Mouse (Mus musculus) monocyte, adult 2 months (primary cell): ENCODE measurements around the gene Nos3.

Experiments
- DNase-seq, 2 experiments: peaks; one replicate each; pipeline ENCODE4 v3.0.0; 2022; ENCODE audit warnings: low spot score in 2 of 2, low read depth in 1 of 2

Nos3 gene

GRCm38 (mm10) chr5:24364508-24364907 lies at the start of gene Nos3:
Nos3 (plus strand) TSS chr5:24364810.
- DNase-seq: no peak

- DNase-seq: no peak
Observed at GRCm38 (mm10) chr5:24319776-24320466, 44.7 kb upstream of the Nos3 start.

- no peak for DNase-seq
Observed at GRCm38 (mm10) chr5:24320467-24320813, 44.2 kb upstream of the Nos3 start.

DNA sequence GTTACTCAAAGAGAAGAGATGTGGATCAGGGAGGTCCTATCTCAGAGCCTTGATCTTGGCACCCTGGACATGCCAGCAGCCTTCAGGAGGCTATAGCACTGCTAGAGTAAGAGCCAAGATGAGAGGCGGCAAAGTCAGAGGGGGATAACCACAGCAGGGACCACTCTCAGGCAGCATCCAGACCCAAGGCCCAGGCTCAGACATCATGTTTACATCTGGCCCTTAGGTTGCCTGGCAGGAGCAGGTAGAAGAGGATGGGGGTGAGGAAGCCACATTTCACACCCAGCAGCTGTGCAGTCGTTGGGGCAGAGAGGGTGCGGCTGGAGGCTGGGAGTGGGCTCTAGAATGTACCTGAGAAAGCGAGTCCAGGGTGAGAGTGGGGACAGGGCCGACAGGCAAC lies 43.7 kb upstream of the Nos3 start:
- no peak for DNase-seq

DNA sequence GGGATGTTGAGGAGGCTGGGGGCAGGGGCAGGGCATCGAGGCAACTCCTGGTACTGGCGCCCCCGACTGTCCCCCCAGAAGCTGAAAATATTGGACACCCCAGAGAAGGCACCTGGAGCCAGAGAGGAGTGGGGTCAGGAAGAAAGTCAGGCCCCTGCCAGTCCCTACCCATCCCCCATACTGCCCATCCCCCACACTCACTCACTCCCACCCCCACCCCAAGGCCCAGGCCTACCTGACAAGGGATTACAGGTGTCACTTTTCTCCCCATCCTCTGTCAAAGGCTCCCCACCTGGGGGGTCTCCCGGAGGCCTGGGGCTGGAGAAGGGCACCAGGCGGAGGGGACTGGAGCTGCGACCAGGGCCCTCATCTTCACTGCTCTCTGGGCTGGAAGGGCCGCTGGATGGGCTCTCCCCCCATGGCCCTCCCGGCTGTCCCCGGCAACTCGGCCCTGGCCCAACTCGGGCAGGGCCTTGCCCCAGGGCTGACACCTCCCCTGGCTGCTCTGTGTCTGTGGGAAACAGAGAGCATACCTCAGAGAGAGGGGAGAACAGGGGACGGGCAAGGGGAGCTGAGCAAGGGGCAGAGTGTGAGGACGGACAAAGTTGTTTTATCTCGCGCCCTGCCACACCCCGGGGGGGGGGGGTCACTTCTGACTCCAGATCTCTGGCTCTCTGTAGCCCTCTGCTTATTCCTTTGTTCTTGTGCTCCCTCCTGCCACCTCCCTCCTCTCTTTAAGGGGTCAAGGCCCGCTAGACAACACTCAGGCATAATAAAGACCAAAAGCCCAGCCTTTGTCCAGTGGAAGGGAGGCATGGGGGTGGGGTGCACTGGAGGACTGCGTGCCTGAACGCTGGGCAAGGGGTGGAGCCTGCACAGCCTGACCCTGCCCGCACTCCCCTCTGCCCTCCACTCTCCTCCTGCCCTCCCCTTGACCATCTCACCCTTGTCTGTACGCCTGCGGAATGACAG lies 42.6 kb upstream of the Nos3 start:
- no peak for DNase-seq

GRCm38 (mm10) chr5:24325251-24325650 lies 39.4 kb upstream of the Nos3 start:
- no peak for DNase-seq

DNA sequence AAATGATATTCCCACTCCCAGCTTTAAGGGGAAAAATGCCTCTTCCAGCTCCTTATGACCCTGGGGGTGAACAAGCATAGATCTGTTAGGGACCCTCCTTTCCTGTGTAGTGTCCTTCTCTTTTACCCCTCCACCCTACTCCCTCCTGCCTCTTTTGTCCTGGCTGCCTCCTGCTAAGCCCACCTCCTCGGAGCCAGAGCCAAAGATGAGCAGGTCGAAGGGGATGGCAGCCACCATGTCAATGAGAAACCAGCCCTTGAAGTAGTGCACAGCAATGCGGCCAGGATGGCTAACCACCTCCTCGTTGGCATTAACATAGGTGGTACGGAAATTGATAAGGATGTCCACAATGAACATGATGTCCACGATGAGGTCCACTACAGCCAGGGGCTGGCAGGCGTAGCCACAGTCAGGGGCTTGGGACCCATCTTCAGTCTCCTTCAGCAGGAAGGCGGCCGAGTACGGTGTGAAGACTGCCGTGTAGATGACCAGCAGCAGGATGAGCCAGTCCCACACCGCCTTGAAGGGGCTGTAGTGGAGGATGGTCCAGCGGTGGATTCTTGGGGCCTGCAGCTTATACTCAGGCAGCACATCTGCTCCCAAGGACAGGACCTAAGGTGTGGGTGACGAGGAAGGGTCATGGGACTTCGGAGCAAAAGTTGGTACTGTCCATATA lies 38.3 kb upstream of the Nos3 start:
- no peak for DNase-seq

DNA sequence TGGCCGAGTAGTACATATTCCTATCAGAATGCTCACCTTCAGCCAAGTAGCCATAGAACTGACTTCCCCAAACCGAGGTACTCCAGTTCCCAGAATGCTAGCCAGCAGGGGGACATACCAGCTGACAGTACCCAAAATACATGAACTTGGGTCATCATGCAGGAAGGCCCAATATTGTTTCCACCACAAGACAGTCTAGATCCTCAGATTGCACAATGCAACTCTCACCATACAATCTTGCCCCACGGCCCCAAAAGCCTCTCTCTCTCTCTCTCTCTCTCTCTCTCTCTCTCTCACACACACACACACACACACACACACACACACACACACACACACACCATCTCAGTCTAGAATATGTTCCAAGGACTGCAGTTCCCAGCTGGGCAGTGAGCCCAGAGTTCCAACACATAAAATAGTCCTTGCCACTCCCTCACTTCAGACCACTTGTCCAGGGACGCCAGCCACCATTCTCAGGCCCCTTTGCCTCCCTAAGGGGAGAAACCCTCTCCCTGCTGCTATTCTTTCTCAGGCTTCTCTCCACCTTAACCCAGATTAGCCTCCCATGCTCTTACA lies 37.7 kb upstream of the Nos3 start:
- DNase-seq: no peak

DNA sequence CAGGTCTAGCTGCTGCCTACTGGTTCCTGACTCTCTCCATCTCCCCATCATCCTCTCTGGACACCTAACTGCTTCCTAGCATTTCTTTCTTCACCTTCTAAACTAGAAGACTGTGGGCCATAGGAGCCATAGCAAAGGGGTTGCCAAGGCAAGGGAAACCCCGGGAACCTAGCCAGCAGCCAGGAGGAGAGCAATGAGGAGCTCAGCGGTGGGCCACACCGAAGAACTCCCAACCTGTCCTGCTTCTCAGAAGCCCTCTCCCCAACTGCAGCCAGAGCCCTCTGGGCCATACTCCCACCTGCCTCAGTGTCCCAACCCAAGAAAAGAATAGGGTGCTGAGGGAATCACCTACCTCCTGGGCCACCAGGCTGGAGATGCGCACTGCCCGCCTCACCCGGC lies 35.8 kb upstream of the Nos3 start:
- no peak for DNase-seq

DNA sequence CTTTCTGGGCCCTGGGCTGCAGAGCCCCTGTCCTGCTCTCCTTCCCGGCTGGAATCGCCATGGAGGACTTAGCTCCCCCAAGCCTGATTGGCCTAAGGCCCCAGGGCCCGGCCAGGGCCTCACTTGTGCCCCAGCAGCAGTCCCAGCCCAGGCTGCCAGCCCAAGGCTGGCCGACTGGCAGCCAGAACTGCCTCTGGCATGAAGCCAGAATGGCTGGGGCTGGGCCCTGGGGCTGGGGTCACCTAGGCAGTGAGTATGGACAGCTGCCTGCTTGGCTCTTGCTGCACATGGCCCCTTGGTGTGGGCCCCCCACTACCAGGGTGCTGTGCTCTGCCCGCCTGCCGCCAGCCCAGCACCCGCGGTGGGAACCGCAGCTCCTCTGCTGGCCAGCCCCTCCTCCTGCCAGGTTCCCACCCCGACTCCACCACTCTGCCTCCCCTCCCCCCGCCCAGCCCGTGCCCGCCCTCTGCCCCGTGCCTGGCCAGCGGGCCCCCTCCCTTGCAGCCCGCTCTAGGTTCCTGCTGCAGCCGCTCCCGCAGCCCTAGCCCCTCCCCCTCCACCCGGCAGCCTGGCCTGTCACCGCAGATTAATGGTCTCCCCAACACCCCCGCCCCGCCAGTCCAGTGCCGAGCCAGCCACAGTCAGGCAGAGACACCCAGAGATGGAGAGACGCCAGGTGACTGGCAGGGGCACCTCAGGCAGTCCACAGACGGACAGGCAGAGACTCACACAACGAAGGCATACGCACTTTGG lies 35.2 kb upstream of the Nos3 start:
- no peak for DNase-seq

GRCm38 (mm10) chr5:24329965-24330298 lies 34.7 kb upstream of the Nos3 start:
- DNase-seq: no peak

GRCm38 (mm10) chr5:24332401-24332800 lies 32.2 kb upstream of the Nos3 start:
- no peak for DNase-seq

- no peak for DNase-seq
Observed at GRCm38 (mm10) chr5:24334749-24335148, 29.9 kb upstream of the Nos3 start.

GRCm38 (mm10) chr5:24335888-24336511 lies 28.6 kb upstream of the Nos3 start:
- DNase-seq: no peak

DNA sequence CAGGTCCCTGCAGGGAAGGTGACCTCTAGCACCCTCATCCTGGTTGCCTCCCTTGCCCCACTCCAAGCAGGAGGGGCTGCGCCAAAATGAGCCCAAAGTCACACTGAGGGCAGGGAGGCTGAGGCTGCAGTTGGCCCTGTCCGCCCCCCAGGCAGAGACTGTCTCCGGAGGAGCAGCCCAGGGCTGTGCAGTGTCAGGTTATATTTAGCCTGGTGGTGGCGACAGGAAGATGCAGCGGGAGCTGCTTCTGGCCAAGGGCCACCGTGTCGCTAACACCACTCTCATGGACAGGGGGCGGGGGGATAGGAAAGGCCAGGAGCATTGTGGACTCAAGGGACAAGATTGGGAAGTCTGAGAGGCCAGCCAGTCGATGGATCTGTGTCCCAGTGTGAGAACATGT lies 27.2 kb upstream of the Nos3 start:
- DNase-seq: no peak

DNA sequence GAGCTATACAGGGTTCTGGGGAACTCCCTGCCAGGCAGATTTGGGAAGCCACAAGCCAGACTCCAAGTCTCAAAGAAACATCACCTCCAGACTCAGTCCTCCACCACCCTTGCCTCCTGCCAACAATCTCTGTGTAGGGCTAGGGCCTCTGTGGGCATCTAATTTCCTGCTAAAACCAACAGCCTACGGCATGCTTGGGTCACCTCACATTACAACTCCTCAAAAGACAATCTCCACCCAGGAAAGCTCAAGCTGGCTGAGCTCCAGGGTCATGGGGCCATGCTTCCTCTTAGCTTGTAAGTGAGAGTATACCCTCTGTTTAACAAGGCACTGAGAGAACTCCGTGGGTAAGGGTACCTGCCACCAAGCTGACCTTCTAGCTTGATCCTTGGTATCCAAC lies 26.8 kb upstream of the Nos3 start:
- DNase-seq: no peak

- DNase-seq: no peak
Observed at GRCm38 (mm10) chr5:24342205-24342963, 22.2 kb upstream of the Nos3 start.

GRCm38 (mm10) chr5:24342966-24343365 lies 21.6 kb upstream of the Nos3 start:
- no peak for DNase-seq

GRCm38 (mm10) chr5:24343379-24343778 lies 21.2 kb upstream of the Nos3 start:
- no peak for DNase-seq

- DNase-seq: no peak
Observed at GRCm38 (mm10) chr5:24343977-24344436, 20.6 kb upstream of the Nos3 start.
